Mouse (Mus musculus) kidney, embryonic 15.5 days (tissue): ENCODE data around the gene Wfdc5. TPM values are rescaled to one million over a fixed set of nuclear protein-coding genes. Genes with fewer than 3 reads are reported as not detected.

Source experiments
- ATAC-seq: fragments of 200-750 bp; cut with Nextera tagmentation; replicated peaks from 2 replicates; pipeline ENCODE4 v1.8.0; 2017; ENCODE audit warnings: moderate TSS enrichment; ENCODE audit not compliant: low FRiP score
- H3K27ac ChIP-seq: fragments of 300-500 bp; sonication (generic); 2 replicates; pipeline ENCODE4 v1.5.1; 2015; ENCODE audit warnings: mild to moderate bottlenecking, inconsistent platforms
- H3K27me3 ChIP-seq: fragments of 300-500 bp; sonication (generic); 2 replicates; pipeline ENCODE4 v1.6.1; 2015; ENCODE audit warnings: inconsistent platforms
- H3K36me3 ChIP-seq: fragments of 300-500 bp; sonication (generic); 2 replicates; pipeline ENCODE4 v1.6.1; 2015; ENCODE audit warnings: inconsistent platforms
- H3K4me1 ChIP-seq: fragments of 300-500 bp; sonication (generic); 2 replicates; pipeline ENCODE4 v1.6.1; 2015; ENCODE audit warnings: inconsistent platforms
- H3K4me2 ChIP-seq: fragments of 300-500 bp; sonication (generic); 2 replicates; pipeline ENCODE4 v1.6.1; 2015; ENCODE audit warnings: moderate library complexity, mild to moderate bottlenecking, inconsistent platforms
- H3K4me3 ChIP-seq: fragments of 300-500 bp; sonication (generic); replicated peaks from 2 replicates; pipeline ENCODE4 v1.5.1; 2015; ENCODE audit warnings: mild to moderate bottlenecking, inconsistent platforms
- H3K9ac ChIP-seq: fragments of 300-500 bp; sonication (generic); 2 replicates; pipeline ENCODE4 v1.6.1; 2015; ENCODE audit warnings: mild to moderate bottlenecking, inconsistent platforms
- H3K9me3 ChIP-seq: fragments of 300-500 bp; sonication (generic); replicated peaks from 2 replicates; pipeline ENCODE4 v1.6.1; 2016; ENCODE audit warnings: inconsistent platforms
- WGBS: fragments of 180-500 bp; shearing (Covaris S2); methylation state at CpG from one replicate; pipeline ENCODE4 v1.1.7; 2015; ENCODE audit warnings: mixed read lengths; 5-methylcytosine and 5-hydroxymethylcytosine counted together
- polyA plus RNA-seq: library from polyadenylated mRNA; unstranded; fragments of >200 nt; fragmentation: Nextera tagmentation; extraction: Ambion mirVana; gene quantifications from 2 replicates; pipeline ENCODE4 v1.2.1, GENCODE M21; 2015

Gene Wfdc5
- polyA plus RNA-seq, 1 experiment from 2014 or later, result not detected

- Histone ChIP-seq H3K27me3 (no peaks in the 10 kb centered on the region), H3K36me3 (no peaks in the 10 kb centered on the region), H3K4me2 (no peak overlapping the region), H3K4me1 (no peaks in the 10 kb centered on the region; the same call in 1 of the 2 replicates), H3K9ac (no peak overlapping the region), H3K27ac (no peak overlapping the region), H3K9me3 (no peaks in the 10 kb centered on the region), H3K4me3 (no peak overlapping the region)
- no peak for ATAC-seq
- 72% methylated on average over 5 of the region's 5 CpGs for WGBS
Observed at GRCm38 (mm10) chr2:164194959-164195630, 12.6 kb upstream of the Wfdc5 start.

DNA sequence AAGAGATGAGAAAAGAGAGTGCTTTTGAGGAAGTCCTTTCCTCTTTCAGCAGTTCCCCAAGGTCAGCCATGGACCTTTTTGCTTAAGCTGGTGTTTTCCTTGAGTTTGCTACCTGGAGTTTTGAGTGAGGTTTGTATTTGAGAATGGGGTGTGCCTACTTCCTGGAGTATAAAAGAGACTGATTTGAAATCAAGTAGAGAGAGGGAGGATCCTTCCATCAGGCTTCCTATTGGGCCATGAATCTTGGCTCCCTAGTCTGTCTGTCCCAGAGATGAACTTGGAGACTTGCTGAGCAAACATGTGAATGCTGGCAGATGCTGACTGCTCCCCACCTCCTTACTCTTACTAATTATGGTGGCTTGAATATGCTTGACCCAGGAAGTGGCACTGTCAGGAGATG, 9.7 kb upstream of the Wfdc5 start:
- no peak overlapping the region for H3K27ac ChIP-seq
- H3K4me1 ChIP-seq, result no peaks in the 10 kb centered on the region
- H3K9me3 ChIP-seq, result no peaks in the 10 kb centered on the region
- no peak for ATAC-seq
- H3K27me3 ChIP-seq, result no peaks in the 10 kb centered on the region
- no peak overlapping the region for H3K4me2 ChIP-seq
- H3K4me3 ChIP-seq, result no peak overlapping the region
- no peaks in the 10 kb centered on the region for H3K36me3 ChIP-seq
- H3K9ac ChIP-seq, result no peak overlapping the region

DNA sequence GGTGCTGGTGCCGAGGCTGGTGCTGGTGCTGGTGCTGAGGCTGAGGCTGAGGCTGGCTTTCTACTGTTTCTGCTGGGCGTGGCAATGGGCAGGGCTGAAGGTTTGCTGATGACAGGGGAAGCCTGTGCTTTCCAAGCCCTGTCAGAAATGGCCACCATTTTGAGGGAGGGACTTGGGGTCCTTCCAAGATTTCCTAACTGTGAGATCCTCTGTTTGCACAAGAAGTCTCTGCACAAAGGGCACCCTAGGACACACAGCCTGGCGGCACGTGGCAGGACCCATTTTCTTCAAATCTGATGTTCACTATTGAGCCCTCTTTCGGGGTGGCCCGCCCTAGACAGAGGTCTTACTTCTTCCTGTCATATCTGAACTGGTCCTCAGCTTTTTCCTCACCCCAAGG, 8.0 kb upstream of the Wfdc5 start, which contains the start of gene Wfdc12:
TSS of gene Wfdc12 (minus strand) at position 33 of the 400 bp plus-strand sequence.
- 84% methylated on average over 6 of the region's 6 CpGs for WGBS
- H3K4me3 ChIP-seq, result no peak within 1 kb of the TSS
- no peak within 1 kb of the TSS for H3K27ac ChIP-seq
- H3K4me2 ChIP-seq, result no peak within 1 kb of the TSS
- no peaks in the 10 kb centered on the region for H3K4me1 ChIP-seq
- H3K9ac ChIP-seq, result no peak within 1 kb of the TSS
- ATAC-seq, result no peak
- H3K36me3 ChIP-seq, result no peaks in the 10 kb centered on the region
- H3K9me3 ChIP-seq, result no peaks in the 10 kb centered on the region
- H3K27me3 ChIP-seq, result no peaks in the 10 kb centered on the region

DNA sequence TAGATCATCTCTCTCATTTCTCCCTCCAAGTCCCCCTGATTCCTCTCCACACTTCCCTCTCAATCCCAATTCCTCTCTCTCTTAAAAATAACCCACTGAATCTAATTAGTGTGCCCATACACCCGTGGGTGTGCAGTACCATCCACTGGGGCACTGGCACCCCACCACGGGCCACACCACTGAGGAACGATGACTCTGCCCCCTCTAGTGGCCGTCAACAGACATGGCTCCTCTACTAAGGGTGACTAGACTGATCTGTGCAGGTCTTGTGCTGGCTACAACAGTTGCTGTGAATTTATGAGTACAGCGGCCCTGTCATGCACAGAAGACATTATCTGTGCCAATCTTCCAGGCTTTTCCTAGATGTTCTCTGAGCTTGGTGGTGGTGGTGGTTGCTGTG, 6.2 kb upstream of the Wfdc5 start:
- H3K36me3 ChIP-seq, result no peaks in the 10 kb centered on the region
- H3K4me3 ChIP-seq, result no peak overlapping the region
- H3K4me2 ChIP-seq, result no peak overlapping the region
- 33% methylated on average over 5 of the region's 5 CpGs for WGBS
- no peak overlapping the region for H3K9ac ChIP-seq
- H3K9me3 ChIP-seq, result no peaks in the 10 kb centered on the region
- H3K27ac ChIP-seq, result no peak overlapping the region
- H3K27me3 ChIP-seq, result no peaks in the 10 kb centered on the region
- ATAC-seq, result no peak
- peaks cover 6% of the 10 kb centered on the region; the same call in 1 of the 2 replicates for H3K4me1 ChIP-seq

DNA sequence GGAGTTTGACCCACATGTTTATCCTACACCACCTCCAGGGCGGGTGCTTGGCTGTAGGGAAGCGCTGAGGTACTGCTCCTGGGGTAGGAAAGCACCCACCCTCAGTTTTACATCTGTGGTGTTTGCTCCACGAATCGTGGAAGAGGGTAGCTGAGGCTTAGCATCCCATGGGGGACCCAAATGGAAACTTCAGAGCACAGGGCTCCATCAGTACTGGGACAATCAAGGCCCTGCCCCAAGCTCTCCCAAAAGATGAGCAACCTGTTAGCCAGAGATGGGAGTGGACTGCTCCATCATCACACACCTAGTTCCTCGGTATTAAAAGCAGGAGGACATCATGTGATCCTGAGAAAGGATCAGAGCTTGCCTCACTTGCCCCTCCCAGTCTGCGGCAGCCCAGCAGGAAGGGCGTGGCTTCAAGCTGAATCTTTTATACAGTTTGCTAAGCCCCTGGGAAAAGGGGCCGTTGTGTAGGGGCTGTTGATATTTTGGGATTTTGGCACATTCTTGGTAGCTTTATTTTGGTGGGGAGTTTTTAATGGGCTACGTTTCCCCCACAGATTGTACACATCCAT, 1.7 kb upstream of the Wfdc5 start:
- no peak overlapping the region for H3K9ac ChIP-seq
- H3K4me2 ChIP-seq, result no peak overlapping the region
- 43% methylated on average over 9 of the region's 9 CpGs for WGBS
- no peak overlapping the region for H3K4me3 ChIP-seq
- H3K9me3 ChIP-seq, result no peaks in the 10 kb centered on the region
- H3K27me3 ChIP-seq, result no peaks in the 10 kb centered on the region
- H3K4me1 ChIP-seq, result peaks cover 6% of the 10 kb centered on the region; the same call in 1 of the 2 replicates
- no peak for ATAC-seq
- H3K36me3 ChIP-seq, result no peaks in the 10 kb centered on the region
- H3K27ac ChIP-seq, result no peak overlapping the region

DNA sequence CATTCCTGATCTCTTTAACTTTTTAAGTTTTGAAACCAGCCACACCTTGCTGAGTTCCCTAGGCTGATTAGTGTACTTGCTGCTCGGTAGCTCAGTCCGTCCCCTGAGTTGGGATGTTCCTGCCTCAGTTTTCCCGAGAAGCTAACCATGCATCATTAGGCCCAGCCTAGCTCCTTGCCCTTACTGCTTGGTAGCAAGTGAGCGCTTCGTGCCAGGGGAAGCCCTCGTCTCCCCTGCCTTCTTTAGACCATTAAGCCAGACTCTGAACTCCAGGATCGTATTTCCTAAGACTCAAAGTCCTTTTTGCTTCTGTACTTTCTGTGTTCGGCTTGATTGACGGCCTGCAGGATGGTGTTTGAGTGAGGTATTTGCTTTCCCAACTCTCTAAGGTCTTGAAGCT, 798 bp upstream of the Wfdc5 start:
- no peaks in the 10 kb centered on the region for H3K9me3 ChIP-seq
- WGBS, result 39% methylated on average over 9 of the region's 9 CpGs
- no peak overlapping the region for H3K4me3 ChIP-seq
- peaks cover 5% of the 10 kb centered on the region; the same call in 1 of the 2 replicates for H3K27me3 ChIP-seq
- H3K27ac ChIP-seq, result no peak overlapping the region
- H3K4me1 ChIP-seq, result peaks cover 7% of the 10 kb centered on the region; the same call in 1 of the 2 replicates
- ATAC-seq, result no peak
- no peaks in the 10 kb centered on the region for H3K36me3 ChIP-seq
- H3K4me2 ChIP-seq, result no peak overlapping the region
- H3K9ac ChIP-seq, result no peak overlapping the region

GRCm38 (mm10) chr2:164180770-164181169, 1.8 kb downstream of the Wfdc5 start:
- Histone ChIP-seq H3K36me3 (no peaks in the 10 kb centered on the region), H3K4me2 (no peak overlapping the region), H3K4me1 (peaks cover 16% of the 10 kb centered on the region; the same call in 1 of the 2 replicates), H3K27ac (no peak overlapping the region), H3K27me3 (peaks cover 26% of the 10 kb centered on the region), H3K9ac (no peak overlapping the region), H3K9me3 (no peaks in the 10 kb centered on the region), H3K4me3 (no peak overlapping the region)
- 90% methylated on average over 4 of the region's 4 CpGs for WGBS
- no peak for ATAC-seq

DNA sequence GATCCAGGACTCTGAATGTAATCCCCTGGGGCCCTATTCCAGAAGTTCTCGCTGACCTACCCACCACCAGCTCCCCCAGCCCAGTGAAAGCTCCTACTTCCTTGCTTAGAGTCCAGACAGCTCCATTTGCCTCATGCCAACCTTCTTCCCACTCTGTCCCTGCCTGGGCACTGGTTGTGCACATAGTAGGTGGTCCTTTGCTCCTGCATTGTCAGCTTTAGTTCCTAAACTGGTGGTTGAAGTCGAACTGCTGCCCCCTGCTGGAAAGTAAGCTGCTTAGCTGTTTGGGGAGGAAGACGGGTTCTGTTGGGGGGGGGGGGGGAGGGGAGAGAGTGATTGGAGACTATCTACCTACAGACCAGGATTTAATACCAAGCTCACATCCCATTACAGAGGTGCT, 2.4 kb downstream of the Wfdc5 start:
- Histone ChIP-seq H3K4me1 (peaks cover 16% of the 10 kb centered on the region; the same call in 1 of the 2 replicates), H3K27me3 (peaks cover 28% of the 10 kb centered on the region), H3K36me3 (no peaks in the 10 kb centered on the region), H3K9me3 (no peaks in the 10 kb centered on the region), H3K27ac (no peak overlapping the region), H3K4me3 (no peak overlapping the region), H3K4me2 (no peak overlapping the region), H3K9ac (no peak overlapping the region)
- ATAC-seq, result no peak
- 43% methylated on average over 3 of the region's 3 CpGs for WGBS

- peaks cover 10% of the 10 kb centered on the region; the same call in 1 of the 2 replicates for H3K4me1 ChIP-seq
- H3K4me3 ChIP-seq, result no peak overlapping the region
- no peak for ATAC-seq
- peaks cover 39% of the 10 kb centered on the region for H3K27me3 ChIP-seq
- H3K36me3 ChIP-seq, result no peaks in the 10 kb centered on the region
- no peak overlapping the region for H3K27ac ChIP-seq
- no peak overlapping the region for H3K4me2 ChIP-seq
- no peaks in the 10 kb centered on the region for H3K9me3 ChIP-seq
- WGBS, result 54% methylated on average over 5 of the region's 5 CpGs
- H3K9ac ChIP-seq, result no peak overlapping the region
Observed at GRCm38 (mm10) chr2:164177831-164178230, 4.7 kb downstream of the Wfdc5 start.

DNA sequence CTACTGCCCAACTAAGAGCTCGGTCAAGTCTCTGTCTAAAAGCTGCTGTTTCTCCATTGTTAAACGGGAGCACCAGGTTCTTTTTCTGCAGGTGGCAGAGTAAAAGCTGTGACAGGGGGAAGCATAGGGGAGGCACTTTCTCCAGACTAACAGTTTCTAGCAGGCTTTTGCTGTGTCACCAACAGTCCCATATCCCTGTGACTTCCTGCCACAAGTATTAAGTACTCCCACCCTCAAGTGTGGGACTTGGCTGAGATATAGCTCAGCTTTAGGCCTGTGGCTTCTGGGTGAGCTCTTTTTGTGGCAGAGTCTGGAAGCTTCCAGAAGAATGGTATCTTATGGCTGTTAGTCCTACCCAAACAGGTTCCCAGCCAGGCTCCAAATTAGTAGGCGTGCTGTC, 6.7 kb downstream of the Wfdc5 start:
- Histone ChIP-seq H3K4me2 (no peak overlapping the region), H3K27ac (no peak overlapping the region), H3K9ac (no peak overlapping the region), H3K36me3 (no peaks in the 10 kb centered on the region), H3K4me3 (no peak overlapping the region), H3K4me1 (peaks cover 17% of the 10 kb centered on the region), H3K9me3 (no peaks in the 10 kb centered on the region), H3K27me3 (peaks cover 57% of the 10 kb centered on the region)
- 86% methylated on average over 3 of the region's 3 CpGs for WGBS
- no peak for ATAC-seq

DNA sequence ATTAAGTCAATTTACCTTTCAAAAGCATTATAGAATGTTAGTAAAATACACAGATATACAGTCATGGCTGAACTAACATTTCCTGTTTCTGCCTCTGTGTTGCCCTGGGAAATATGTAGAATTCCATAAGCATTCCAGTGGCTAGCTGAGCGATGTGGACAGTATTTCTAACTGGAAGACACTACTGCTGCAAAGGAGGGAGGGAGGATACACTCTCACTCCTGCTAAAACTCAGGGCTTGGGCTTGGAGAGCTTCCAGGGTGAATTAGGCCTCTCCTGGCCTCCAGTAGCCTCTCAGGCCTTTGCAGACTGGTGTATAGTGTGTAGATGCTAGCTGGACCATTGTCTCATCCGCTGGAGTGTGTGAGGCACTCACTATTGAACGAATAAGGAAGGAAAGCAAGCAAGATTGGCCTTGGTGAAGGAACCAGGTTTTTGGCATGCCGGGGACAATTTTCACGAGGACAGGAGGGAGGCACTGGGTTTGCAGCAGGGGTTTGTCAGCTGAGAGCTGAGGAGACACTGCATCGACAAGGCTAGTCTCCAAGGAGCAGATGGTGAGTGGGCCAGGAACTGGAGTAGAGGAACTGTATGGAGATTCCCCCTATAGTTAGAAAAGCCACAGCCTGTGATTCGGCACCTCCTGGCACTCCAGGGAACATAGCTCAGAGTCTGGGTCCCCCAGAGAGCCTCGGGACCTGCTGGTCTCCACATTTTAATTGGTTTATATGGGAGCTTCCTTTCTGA, 7.7 kb downstream of the Wfdc5 start:
- H3K9ac ChIP-seq, result no peak overlapping the region
- peaks cover 67% of the 10 kb centered on the region for H3K27me3 ChIP-seq
- no peak overlapping the region for H3K4me2 ChIP-seq
- no peaks in the 10 kb centered on the region for H3K9me3 ChIP-seq
- no peak for ATAC-seq
- H3K4me1 ChIP-seq, result peaks cover 26% of the 10 kb centered on the region
- no peak overlapping the region for H3K27ac ChIP-seq
- no peak overlapping the region for H3K4me3 ChIP-seq
- H3K36me3 ChIP-seq, result no peaks in the 10 kb centered on the region
- 72% methylated on average over 8 of the region's 8 CpGs for WGBS

DNA sequence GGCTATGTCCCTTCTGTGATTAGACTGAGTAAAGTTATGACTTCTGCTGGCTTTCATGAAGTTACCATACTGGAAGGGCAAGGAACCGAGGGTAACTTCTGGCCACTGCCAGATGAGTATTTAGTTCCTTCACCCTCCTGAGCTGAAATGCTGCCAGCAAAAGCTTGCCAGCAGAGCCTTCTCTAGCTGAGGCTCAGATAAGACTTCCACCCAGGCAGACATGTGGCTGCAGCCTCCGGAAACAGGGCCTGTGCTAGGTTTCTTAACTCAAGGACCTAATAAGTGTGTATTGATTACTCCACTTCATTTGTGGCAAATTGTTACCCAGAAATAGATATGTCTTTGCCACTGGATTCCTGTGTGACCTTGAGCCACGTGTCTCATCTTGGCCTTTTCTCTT, 9.1 kb downstream of the Wfdc5 start:
- H3K36me3 ChIP-seq, result no peaks in the 10 kb centered on the region
- no peaks in the 10 kb centered on the region for H3K9me3 ChIP-seq
- peaks cover 29% of the 10 kb centered on the region for H3K4me1 ChIP-seq
- 76% methylated on average over 3 of the region's 3 CpGs for WGBS
- ATAC-seq, result no peak
- H3K9ac ChIP-seq, result no peak overlapping the region
- no peak overlapping the region for H3K4me3 ChIP-seq
- H3K27ac ChIP-seq, result no peak overlapping the region
- no peak overlapping the region for H3K4me2 ChIP-seq
- peaks cover 78% of the 10 kb centered on the region for H3K27me3 ChIP-seq
